Mouse (Mus musculus) megakaryocyte-erythroid progenitor cell, adult 5-6 weeks (primary cell): ENCODE data around the gene Mef2b. TPM values are rescaled to one million over a fixed set of nuclear protein-coding genes. Genes with fewer than 3 reads are reported as not detected.

ENCODE experiments used
- ATAC-seq: replicated peaks from 2 replicates; pipeline ENCODE4 v1.8.0; 2016; ENCODE audit warnings: mild to moderate bottlenecking, inconsistent platforms; ENCODE audit not compliant: severe bottlenecking, poor library complexity, low FRiP score, low TSS enrichment
- total RNA-seq, 2 experiments: library from RNA; stranded (forward) in 1 of 2; stranded (reverse) in 1 of 2; fragments of 200-1000, 215-1000 nt in 1 of 2; fragments of >200 nt in 1 of 2; fragmentation: Nextera tagmentation in 1 of 2; gene quantifications; 2 replicates each; pipeline ENCODE4 v1.2.3; 2014 to 2017

Gene Mef2b
- total RNA-seq (2014; fragmentation: Nextera tagmentation) (0.46 and 0.92 TPM in 2 replicates), total RNA-seq (2017) (not detected in 2 replicates)

DNA sequence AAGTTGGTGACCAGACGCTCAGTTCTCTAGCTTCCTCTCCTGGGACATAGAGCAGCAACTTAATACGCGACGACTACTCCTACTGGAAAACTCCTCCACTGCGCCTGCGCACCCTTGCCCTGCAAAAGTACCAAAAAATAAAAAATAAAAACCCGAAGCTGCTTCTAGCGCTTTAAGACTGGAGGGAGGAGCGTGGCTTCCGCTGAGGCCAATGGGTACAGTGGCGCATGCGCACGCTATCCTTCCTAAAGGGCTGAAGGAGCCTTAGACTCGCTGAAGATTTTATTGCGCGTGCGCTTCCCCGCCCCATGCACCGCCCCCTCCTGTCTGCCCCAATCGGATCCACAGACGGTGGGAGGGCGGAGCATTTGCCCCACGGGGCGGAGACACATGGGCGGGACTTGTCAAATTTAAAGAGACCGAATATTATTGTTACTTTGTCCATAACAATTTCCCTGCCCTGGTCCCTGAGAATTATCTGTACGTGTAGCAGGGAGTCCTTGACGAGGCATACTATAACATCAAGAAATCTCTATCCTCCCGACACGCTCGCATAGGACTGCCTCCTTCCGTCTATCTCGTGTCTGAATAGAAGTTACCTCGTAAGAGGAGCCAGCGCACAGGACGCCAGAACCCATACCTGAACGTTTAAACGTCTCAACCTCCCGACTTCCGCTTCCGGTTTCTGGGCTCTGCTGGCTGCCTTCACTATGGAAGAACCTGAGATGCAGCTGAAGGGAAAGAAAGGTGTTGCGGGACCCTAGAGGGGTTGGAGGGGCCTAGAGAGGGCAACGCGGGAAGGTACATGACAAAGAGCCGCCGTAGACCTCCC, at the start of gene Mef2b, which contains the start of the genes Rfxank and Borcs8:
Mef2b (plus strand) TSS at position 686 of the 832 bp plus-strand sequence.
Rfxank (minus strand) TSS at position 129 of the 832 bp plus-strand sequence.
Borcs8 (plus strand) TSS at position 474 of the 832 bp plus-strand sequence.
- peak; percentile 92 for ATAC-seq

DNA sequence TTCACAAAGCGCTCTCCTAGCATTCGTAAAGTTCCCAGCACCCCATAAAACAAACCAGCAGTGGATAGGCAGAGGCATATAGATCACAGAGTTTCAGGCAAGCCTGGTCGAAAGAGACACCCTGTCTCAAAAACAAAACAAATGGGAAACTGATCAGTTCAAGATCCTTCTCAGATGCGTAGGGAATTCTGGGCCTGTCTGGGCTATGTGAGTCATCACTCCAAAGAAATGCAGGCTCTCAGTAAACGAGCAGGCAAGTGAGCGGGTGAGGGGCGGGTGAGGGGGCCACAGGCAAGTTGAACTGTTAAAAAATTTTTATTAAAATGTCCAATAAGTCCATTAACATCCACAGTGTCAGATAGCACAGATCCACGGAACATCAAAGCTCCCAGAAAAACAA, 46.7 kb upstream of the Mef2b start:
- ATAC-seq: no peak

DNA sequence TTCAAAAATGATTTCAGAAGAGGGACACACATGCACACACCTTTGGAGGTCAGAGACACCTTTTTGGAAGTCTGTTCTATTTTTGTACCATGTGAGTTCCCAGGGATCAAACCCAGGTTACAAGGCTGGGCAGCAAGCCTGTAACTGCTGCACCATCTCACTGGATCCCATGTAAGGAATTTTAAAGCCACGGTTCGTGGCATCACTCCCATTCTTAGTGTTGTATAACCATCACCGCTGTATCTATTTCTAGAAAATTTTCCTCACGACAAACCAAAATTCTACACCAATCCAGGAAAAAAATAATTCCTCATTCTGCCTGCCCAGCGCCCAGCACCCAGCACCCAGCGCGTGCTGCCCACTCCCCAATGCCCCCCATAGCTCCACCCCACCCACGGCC, 40.2 kb upstream of the Mef2b start:
- no peak for ATAC-seq

DNA sequence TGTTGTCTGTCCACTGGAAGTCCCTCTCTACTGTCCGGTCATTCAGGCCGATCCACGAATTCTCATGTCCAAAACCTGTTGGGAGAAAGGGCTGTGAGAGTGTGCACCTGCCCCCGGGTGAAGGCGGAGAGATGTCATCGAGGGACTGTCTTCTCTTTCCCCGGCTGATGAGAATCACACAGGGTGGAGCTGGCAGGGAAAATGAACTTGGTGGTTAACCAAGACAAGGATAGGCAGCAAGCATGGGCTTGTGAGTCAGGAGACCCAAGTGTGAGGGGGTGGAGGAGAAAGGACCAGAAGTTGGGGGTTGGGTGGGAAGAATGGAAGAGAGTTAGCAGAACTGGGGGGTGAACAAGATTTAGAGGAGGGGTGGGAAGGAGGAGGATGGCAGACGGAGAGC, 39.3 kb upstream of the Mef2b start:
- no peak for ATAC-seq

DNA sequence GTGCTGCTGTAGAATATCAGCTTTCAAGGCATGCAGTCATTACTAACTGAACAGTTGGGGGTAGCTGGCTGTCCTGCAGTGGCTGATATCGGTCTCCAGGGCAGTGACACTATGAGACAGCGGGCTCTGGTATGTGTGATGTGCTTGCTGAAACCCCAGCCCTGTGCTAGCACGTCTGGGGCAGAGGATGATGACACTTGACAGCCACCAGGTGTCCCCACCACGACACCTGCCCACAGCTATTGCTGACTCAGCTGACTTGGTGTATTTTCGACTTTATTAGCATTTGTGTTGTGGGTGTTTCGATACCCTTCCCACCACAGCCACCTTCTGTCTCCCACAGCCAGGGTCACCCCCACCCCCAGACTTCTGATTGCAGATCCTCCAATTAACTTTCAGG, 35.0 kb upstream of the Mef2b start:
- ATAC-seq: peak; percentile 94

DNA sequence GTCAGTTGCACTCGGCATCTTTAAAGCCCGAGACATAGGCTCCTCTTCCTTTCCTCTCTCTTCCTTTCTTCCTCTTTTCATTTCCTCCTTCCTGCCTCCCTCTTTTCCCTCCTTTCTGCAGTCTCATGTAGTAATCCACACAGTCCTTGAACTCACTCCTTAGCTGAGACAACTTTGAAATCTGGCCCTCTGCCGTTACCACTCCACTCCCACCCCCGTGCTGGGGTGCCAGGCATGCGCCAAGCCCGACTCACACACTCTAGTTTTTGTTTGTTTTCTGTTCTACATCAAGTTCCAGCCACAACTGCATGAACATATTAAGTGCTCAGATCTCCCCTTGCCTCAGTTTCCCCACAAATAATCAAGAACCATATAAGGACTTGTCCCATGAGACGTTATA, 34.6 kb upstream of the Mef2b start:
- no peak for ATAC-seq

DNA sequence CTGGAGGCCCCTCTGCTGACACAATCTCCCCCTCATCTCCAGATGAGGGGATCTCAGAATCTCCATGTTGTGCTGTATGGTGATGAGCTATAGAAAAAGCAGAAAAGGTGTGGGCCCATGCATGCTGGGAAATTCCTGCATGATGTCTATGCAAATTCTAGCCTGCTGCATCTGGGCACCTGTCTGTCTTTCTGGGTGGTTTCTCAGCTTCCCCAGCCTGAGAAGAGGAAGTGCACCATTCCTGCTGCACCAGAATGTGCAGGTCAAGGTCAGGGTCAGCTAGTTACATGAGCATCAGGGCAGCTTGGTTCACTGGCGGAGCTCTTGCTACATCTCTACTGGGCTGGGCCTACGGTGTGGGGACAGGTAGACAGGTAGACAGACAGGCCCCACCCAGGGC, 29.1 kb upstream of the Mef2b start:
- no peak for ATAC-seq

DNA sequence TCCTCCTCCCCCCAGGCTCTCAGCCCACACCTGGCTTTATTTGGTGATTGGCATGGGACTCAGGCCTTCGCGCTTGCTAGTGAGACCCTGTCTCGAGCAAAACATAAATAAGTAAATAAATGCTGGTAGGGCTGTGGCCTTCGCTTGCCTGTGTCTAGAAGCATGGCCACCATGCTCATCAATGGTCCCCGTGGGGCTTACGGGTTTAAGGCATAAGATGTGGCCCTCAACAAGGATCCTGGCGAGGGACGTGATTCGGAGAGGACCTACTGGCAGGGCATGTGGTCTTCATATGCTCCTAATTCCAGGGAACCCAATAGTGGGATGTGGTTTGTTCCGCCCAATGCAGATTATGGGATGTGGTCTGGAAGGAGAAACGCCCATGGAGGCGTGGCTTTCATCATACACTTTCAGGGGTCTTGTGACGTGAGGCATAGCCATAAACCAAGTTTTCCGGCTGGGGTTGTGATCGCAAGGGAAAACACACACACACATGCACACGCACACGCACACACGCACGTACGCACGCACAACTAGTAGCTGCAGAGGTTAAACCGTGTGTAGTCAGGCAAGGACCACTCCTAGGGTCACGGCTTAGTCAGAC, 28.2 kb upstream of the Mef2b start:
- no peak for ATAC-seq

DNA sequence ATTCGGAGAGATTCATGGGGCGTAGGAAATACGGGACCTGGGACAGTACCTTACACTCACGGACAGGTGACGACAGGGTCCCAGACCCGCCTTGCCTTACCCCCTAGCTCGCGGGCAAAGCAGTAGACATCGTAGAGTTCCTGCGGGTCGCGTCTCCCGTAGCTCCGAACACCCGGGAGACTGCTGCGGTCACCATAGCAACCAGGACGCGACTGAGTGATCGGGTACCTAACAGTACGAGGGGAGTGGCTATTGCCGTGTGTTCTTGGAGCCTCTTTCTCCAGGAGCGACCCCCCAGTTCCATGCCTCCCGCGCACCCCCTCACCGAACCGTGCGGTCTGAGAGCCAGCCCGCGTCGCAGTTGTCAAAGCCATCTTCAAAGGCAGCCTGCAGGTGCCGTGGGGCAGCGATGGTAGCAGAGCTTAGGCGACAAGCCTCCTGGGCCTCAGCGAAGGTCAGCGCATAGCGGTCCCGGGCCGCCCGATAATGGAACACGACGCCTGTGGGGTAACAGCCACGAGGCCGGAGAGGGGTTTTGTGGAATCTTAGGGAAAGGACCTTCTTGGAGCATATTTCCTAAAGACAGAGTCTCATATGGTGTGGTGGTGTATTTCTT, 27.0 kb upstream of the Mef2b start:
- no peak for ATAC-seq

DNA sequence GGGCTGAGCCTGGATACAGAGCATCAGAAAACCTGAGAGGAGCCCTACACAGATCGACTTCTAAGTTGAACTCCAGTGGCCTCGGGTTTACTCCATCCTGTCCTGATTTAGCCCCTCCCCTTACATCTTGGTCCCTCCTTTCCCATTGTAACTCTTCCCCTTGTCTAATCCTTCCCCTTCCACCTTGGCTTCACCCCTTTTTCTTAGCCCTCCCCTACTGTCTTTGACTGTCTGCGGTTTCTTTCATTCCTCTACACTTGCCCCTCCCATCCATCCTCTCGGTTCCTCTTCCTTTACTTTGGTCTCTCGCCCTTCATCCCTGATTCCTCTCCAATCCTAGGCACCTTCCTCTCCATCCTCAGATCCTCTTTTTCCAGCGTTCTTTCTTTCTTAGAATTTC, 25.0 kb upstream of the Mef2b start:
- ATAC-seq: no peak

DNA sequence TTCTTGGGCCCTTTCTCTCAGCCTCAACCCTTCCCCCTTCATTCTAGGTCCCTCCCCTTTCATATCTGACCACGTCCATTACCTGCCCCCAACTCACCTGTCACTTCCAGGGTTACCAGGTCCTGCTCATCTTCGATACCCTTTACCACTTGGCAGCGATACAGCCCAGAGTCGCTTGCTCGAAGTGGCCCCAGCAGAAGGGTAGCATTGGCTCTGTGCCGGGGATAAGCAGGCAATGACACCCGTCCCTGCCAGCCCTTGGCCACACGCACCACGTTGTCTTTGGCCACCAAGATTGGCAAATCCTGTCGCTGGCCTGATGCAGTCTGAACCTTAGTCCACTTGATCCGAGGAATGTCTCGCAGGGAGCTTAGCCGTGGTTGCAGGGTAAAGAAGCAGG, 24.6 kb upstream of the Mef2b start:
- ATAC-seq: no peak

DNA sequence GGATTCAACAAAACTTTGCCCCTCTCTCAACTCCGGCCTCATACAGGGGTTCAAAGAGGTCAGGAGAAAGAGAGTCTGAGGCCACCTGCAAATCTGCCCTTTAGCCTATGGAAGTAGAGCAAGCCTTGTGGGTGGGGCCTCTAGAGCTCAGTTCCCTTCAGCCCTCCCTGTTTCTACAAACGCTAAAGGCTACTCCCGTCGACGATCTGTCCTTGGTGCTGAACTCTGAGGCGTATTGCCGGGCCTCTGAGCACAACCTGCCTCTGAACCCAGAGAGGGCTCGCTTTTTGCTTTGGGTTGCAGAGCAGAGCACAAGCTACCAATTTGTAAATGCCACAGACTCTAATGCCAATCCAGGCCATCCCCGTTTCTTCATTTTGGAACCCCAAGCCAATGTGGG, 21.9 kb upstream of the Mef2b start:
- ATAC-seq: peak; percentile 78

DNA sequence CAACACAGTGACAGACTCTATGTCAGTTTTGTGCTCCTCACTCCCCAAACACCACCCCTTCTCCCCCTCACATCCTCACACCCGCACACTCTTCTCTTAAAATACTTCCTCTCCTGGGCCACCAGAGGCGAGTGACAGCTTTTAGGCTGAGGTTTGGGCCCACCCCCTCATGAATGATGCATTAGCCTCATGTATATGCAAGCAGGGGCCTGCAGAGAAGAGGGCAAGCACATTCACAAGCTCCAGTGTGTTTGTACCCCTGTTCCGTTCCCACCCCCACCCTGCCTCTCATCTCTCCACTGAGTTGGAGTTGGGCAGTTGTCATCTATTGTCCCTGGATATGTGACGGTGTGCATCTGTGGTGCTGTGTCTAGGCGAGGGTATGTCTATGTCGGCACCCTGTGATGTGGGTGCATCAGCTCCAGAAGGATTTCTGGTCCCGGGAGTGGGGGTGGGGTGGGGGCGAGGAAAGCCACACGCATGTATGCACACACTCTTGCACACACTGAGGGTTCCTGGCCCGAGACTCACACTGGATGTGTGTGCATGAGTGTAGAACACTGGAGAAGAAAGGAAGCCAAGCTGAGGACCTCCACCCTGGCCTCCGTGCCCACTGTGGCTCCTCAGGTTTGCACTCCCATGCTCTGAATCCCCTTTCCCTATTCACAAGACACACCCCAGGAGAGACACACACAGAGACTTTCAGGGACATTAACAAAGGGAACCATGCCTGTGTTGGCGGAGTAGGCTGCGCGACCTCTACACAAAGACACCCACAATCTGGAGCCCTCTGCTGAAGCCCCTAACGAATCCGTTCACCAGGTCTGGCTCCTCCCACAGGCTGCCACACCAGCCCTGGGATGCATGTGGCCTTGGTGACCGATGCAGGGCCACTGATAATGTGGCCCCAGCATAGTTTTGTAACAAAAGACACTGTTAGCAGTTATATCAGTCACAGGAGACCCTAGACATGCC, 20.5 kb upstream of the Mef2b start:
- ATAC-seq: no peak

DNA sequence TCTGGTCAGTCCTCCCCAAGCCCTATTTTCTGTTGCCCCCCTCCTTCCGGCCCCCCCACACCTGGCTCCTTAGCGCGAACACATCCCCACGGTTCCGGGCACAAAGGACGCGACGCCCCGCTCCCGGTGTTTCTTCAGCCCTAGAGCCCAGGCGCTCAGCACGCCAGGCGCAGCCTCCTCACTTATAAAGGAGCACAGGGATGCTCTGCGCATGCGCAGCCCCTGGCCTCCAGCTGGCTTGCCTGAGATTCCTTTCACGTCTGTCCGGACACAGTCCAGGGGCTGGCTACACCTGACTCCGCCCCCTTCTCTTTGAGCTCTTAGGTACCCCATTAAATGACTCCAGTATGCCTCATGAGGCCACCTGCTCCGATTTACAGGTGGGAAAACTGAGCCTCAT, 18.8 kb upstream of the Mef2b start, which contains the start of gene Ncan:
Ncan (minus strand) TSS at position 207 of the 400 bp plus-strand sequence.
- no peak for ATAC-seq

DNA sequence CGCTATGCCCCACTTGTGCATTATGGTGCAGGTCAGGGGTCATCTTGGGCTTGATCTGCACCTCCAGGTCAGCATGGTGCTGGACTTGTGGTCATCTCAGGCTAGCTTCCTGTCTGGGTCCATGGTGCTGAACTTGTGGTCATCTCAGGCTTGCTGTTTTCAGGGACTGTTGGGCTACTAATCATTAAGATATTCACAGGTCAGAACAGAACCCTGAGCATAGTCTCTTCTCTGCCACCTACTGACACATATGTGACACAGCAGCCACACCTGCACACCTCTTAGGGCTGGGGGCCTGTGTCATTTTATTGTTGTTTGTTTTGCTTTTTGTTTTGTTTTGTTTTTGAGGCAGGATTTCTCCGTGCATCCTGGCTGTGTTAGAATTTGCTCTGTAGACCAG, 16.6 kb upstream of the Mef2b start:
- no peak for ATAC-seq

DNA sequence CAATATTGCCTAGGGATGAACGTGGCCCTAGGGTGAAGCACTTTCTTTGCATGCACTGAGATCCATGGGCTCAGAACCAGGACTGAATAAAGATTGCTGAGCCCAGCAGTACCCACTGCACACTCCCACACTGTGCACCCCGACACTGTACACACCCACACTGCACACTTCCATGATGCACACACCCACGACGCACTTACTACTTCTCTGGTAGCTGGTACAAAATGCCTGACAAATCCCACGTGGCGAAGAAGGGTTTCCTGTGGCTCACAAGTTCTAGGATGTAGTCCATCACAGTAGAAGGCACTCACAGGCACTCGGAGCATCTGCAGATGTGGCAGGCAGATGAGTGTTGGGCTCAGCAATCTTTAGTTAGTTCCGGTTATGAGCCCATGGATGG, 14.5 kb upstream of the Mef2b start:
- ATAC-seq: no peak

DNA sequence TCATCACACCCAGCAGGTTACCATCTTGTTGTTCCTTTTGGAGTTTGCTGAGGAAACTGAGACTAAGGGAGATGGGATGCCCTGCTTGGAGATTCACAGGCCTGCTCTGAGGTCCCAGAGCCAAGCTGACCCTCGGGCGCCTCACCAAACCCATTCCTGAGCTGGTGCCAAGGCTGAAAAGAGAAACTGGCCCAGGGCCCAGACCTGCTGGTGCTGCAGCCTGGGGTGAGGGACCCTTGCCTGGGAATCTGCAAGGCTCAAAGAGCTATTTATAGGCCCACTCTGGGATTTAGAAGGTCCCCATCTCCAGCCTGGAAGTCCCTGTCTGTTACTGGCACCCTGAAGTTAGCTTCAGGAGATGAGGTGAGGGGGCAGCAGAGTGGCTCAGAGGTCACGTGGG, 11.1 kb upstream of the Mef2b start:
- no peak for ATAC-seq

DNA sequence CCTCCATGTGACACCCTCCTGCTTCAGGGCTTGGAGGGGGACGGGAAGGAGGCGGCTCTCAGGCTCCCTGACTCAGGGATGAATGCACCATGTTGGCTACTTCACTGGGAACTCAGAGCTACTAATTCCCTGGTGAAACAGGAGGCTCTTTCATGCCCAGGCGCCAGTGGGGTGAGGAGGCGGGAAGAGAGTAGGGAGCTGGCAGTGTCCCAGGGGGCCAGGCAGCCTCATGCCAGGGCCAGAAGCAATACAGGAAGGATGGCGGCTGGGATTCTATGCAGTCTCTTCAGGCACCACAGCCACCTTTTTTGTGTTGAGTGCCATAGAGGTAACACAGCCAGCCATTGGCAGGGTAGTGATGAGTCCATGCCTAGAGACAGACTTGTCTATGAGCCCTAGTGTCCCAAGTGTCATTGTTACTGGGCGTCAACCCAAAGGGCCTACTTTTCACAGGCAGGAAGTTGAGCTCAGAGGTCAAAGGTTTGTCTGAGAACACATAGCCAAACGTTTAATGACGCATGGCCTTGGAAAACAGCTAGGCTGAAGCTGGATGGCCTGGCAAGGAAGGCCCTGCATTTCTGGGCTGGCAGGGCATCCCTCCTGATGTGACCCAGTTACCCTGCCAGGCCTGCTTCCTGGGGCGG, 10.1 kb upstream of the Mef2b start:
- ATAC-seq: no peak

DNA sequence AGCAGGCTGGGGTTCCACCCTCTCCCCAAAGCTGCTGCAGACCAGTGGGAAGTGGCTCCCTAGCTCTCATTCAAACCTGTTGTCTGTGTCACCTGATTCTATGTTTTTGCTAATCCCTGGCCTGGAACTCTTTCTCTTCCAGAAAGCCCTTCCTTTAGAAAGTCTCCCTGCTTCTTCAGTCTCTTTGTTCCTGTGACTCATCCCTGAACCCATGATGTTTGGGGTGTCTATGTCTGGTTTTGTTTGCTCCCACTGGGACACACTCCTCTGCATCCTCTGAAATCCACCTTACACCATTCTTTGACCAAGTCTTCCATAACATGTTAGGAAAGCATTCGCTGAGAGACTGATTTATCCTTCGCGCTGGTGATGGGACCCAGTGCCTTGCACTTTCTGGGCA, 9.4 kb upstream of the Mef2b start:
- ATAC-seq: no peak
